Mouse (Mus musculus) midbrain, embryonic 13.5 days (tissue): Measurements from ENCODE around the gene Hist2h3c2. TPM values are rescaled to one million over a fixed set of nuclear protein-coding genes. Genes with fewer than 3 reads are reported as not detected.
"Not testable (repeated sequence)": the region's sequence is repeated elsewhere in the genome, so short reads cannot be mapped to it uniquely, and the experiment has no call there.

Experiments
- ATAC-seq: fragments of 200-750 bp; cut with Nextera tagmentation; 2 replicates; pipeline ENCODE4 v1.8.0; 2017; ENCODE audit warnings: mild to moderate bottlenecking, moderate TSS enrichment, moderate library complexity
- H3K27ac ChIP-seq: fragments of 300-500 bp; sonication (generic); 2 replicates; pipeline ENCODE4 v1.5.1; 2015; ENCODE audit warnings: inconsistent platforms, mild to moderate bottlenecking, moderate library complexity
- H3K27me3 ChIP-seq: fragments of 300-500 bp; sonication (generic); 2 replicates; pipeline ENCODE4 v1.6.1; 2015; ENCODE audit warnings: mild to moderate bottlenecking, inconsistent platforms
- H3K36me3 ChIP-seq: fragments of 300-500 bp; sonication (generic); 2 replicates; pipeline ENCODE4 v1.6.1; 2015; ENCODE audit warnings: mild to moderate bottlenecking, inconsistent platforms
- H3K4me1 ChIP-seq: fragments of 300-500 bp; sonication (generic); replicated peaks from 2 replicates; pipeline ENCODE4 v1.6.1; 2015; ENCODE audit warnings: inconsistent platforms
- H3K4me2 ChIP-seq: fragments of 300-500 bp; sonication (generic); replicated peaks from 2 replicates; pipeline ENCODE4 v1.6.1; 2015; ENCODE audit warnings: moderate library complexity, mild to moderate bottlenecking, inconsistent platforms
- H3K4me3 ChIP-seq: fragments of 300-500 bp; sonication (generic); replicated peaks from 2 replicates; pipeline ENCODE4 v1.5.1; 2015; ENCODE audit warnings: mild to moderate bottlenecking, inconsistent platforms
- H3K9ac ChIP-seq: fragments of 300-500 bp; sonication (generic); replicated peaks from 2 replicates; pipeline ENCODE4 v1.6.1; 2015; ENCODE audit warnings: mild to moderate bottlenecking, inconsistent platforms
- H3K9me3 ChIP-seq: fragments of 300-500 bp; sonication (generic); 2 replicates; pipeline ENCODE4 v1.6.1; 2016; ENCODE audit warnings: mild to moderate bottlenecking, inconsistent platforms
- WGBS: fragments of 180-500 bp; shearing (Covaris S2); methylation state at CpG from one replicate; pipeline ENCODE4 v1.1.7; 2015; 5-methylcytosine and 5-hydroxymethylcytosine counted together
- microRNA-seq: library from miRNA; unstranded; fragments of <30 nt; microRNA quantifications from one replicate; pipeline ENCODE4, GENCODE M21; 2016
- polyA plus RNA-seq: library from polyadenylated mRNA; unstranded; fragments of >200 nt; fragmentation: Nextera tagmentation; extraction: Ambion mirVana; gene quantifications from 2 replicates; pipeline ENCODE4 v1.2.1, GENCODE M21; 2015

The Hist2h3c2 gene
- polyA plus RNA-seq, 1 experiment from 2014 or later = 6.9 TPM

DNA sequence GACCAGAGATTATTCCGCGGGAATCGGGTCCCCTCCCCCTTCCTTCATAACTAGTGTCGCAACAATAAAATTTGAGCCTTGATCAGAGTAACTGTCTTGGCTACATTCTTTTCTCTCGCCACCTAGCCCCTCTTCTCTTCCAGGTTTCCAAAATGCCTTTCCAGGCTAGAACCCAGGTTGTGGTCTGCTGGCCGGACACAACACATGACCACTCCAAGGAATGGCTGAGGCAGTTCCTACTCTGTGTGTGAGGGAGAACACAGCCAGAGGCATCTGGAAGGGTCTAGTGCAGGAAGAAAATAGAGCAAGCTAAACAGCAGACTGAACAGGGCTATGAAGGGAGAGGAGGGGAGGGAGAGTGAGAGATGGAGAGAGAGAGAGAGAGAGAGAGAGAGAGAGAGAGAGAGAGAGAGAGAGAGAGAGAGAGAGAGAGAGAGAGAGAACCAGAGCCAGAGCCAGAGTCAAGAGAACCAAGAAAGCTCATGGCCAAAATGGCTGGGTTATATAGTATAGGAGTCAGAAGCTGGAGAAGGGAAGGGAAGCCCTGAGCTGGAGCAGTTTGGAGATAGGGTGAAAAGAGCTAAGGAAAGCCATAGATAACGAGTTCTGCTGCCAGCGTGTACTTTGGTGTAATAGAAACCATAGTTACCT lies 40.2 kb downstream of the Hist2h3c2 start:
- Histone ChIP-seq H3K4me2 (peak overlapping the region; percentile 93), H3K4me1 (peaks cover 17% of the 10 kb centered on the region), H3K36me3 (peaks cover 20% of the 10 kb centered on the region)
- not testable (repeated sequence) for ATAC-seq, H3K27me3 ChIP-seq, H3K27ac ChIP-seq, H3K9ac ChIP-seq, H3K9me3 ChIP-seq, H3K4me3 ChIP-seq
- 28% methylated on average over 8 of the region's 8 CpGs for WGBS

GRCm38 (mm10) chr3:96198181-96198580 lies 40.7 kb downstream of the Hist2h3c2 start:
- WGBS = 3% methylated on average over 6 of the region's 6 CpGs
- no peaks in the 10 kb centered on the region for H3K27me3 ChIP-seq
- ATAC-seq = peak; percentile 12; the same call in 1 of the 2 replicates
- no peaks in the 10 kb centered on the region; the same call in 1 of the 2 replicates for H3K9me3 ChIP-seq
- H3K9ac ChIP-seq = no peak overlapping the region; the same call in 1 of the 2 replicates
- H3K4me1 ChIP-seq = peaks cover 17% of the 10 kb centered on the region
- H3K27ac ChIP-seq = no peak overlapping the region
- H3K36me3 ChIP-seq = peaks cover 26% of the 10 kb centered on the region
- H3K4me2 ChIP-seq = peak overlapping the region; percentile 93
- H3K4me3 ChIP-seq = peak overlapping the region; percentile 71

GRCm38 (mm10) chr3:96197129-96197749 lies 41.7 kb downstream of the Hist2h3c2 start:
- H3K9ac ChIP-seq = peak overlapping the region; percentile 88
- WGBS = under 1% methylated on average over 50 of the region's 50 CpGs
- peaks cover 17% of the 10 kb centered on the region for H3K4me1 ChIP-seq
- peak overlapping the region; percentile 93 for H3K4me2 ChIP-seq
- H3K9me3 ChIP-seq = no peaks in the 10 kb centered on the region; the same call in 1 of the 2 replicates
- peak; percentile 97 for ATAC-seq
- H3K27ac ChIP-seq = peak overlapping the region; percentile 96
- peaks cover 34% of the 10 kb centered on the region for H3K36me3 ChIP-seq
- H3K4me3 ChIP-seq = peak overlapping the region; percentile 71
- H3K27me3 ChIP-seq = no peaks in the 10 kb centered on the region

GRCm38 (mm10) chr3:96196437-96197128 lies 42.3 kb downstream of the Hist2h3c2 start:
- Histone ChIP-seq H3K4me3 (peak overlapping the region; percentile 71), H3K27me3 (no peaks in the 10 kb centered on the region), H3K4me2 (peak overlapping the region; percentile 93), H3K9me3 (no peaks in the 10 kb centered on the region; the same call in 1 of the 2 replicates), H3K4me1 (peaks cover 17% of the 10 kb centered on the region), H3K9ac (peak overlapping the region; percentile 88), H3K36me3 (peaks cover 40% of the 10 kb centered on the region), H3K27ac (peak overlapping the region; percentile 96)
- peak; percentile 65 for ATAC-seq
- 19% methylated on average over 27 of the region's 27 CpGs for WGBS

- H3K27me3 ChIP-seq = no peaks in the 10 kb centered on the region
- H3K4me1 ChIP-seq = peaks cover 17% of the 10 kb centered on the region
- WGBS = 94% methylated on average over 11 of the region's 11 CpGs
- peak overlapping the region; percentile 93 for H3K4me2 ChIP-seq
- no peak overlapping the region for H3K27ac ChIP-seq
- no peaks in the 10 kb centered on the region; the same call in 1 of the 2 replicates for H3K9me3 ChIP-seq
- peak overlapping the region; percentile 71; the same call in 1 of the 2 replicates for H3K4me3 ChIP-seq
- H3K36me3 ChIP-seq = peaks cover 46% of the 10 kb centered on the region
- no peak for ATAC-seq
- H3K9ac ChIP-seq = no peak overlapping the region
Measured at GRCm38 (mm10) chr3:96195616-96196313, 43.2 kb downstream of the Hist2h3c2 start.

DNA sequence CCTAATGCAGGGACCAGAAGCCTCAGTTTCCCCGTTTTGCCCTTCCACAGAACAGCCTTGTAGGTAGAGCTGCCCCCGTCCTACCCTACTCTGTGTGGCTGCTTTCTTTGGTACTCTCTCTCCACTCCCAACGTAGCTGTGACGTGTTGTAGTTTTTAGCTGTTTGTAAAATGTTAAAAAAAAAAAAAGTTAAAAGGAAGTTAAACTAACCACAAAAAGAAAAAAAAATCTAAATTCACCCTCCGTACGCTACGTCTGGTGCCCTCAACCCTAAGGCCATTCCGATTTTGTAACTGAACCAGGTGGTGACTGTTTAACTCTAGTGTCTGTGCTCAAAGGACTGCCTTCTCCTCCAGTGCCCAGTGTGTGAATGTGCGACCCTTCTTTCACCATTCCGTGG lies 44.0 kb downstream of the Hist2h3c2 start:
- 90% methylated on average over 10 of the region's 10 CpGs for WGBS
- Histone ChIP-seq H3K4me2 (no peak overlapping the region), H3K27me3 (no peaks in the 10 kb centered on the region), H3K4me3 (no peak overlapping the region), H3K9me3 (no peaks in the 10 kb centered on the region; the same call in 1 of the 2 replicates), H3K4me1 (peaks cover 17% of the 10 kb centered on the region), H3K36me3 (peaks cover 54% of the 10 kb centered on the region), H3K9ac (no peak overlapping the region), H3K27ac (no peak overlapping the region; the same call in 1 of the 2 replicates)
- ATAC-seq = no peak

GRCm38 (mm10) chr3:96192977-96193376 lies 46.0 kb downstream of the Hist2h3c2 start:
- peaks cover 71% of the 10 kb centered on the region for H3K36me3 ChIP-seq
- H3K9ac ChIP-seq = no peak overlapping the region

More at GRCm38 (mm10) chr3:96192977-96193376, 46.0 kb downstream of the Hist2h3c2 start:
- no peak overlapping the region for H3K4me2 ChIP-seq
- no peak overlapping the region for H3K4me3 ChIP-seq
- H3K4me1 ChIP-seq = peaks cover 14% of the 10 kb centered on the region
- WGBS = 71% methylated on average over 12 of the region's 12 CpGs
- no peak overlapping the region for H3K27ac ChIP-seq
- ATAC-seq = no peak
- no peaks in the 10 kb centered on the region for H3K27me3 ChIP-seq
- no peaks in the 10 kb centered on the region; the same call in 1 of the 2 replicates for H3K9me3 ChIP-seq

Small RNA genes within 50 kb of the gene (microRNA-seq; reads per million reads assigned to microRNA genes)
- gene Gm44492 (not detected), gene Gm47311 (not detected), gene Gm47313 (not detected)

Other genes with a start within 250 kb of the Hist2h3c2 start
- 61.2 and 77.0 TPM in 2 replicates for gene Plekho1, start 243.1 kb downstream of the Hist2h3c2 start, polyA plus RNA-seq
- gene Vps45, start 180.7 kb downstream of the Hist2h3c2 start, polyA plus RNA-seq = 63.7 and 67.4 TPM in 2 replicates
- gene Otud7b, start 134.6 kb downstream of the Hist2h3c2 start, polyA plus RNA-seq = 10.2 and 11.4 TPM in 2 replicates
- gene Mtmr11, start 77.1 kb downstream of the Hist2h3c2 start, polyA plus RNA-seq = 9.1 and 12.2 TPM in 2 replicates
- gene Sf3b4, start 66.8 kb downstream of the Hist2h3c2 start, polyA plus RNA-seq = 152 and 154 TPM in 2 replicates
- 68.3 and 72.0 TPM in 2 replicates for gene Sv2a, start 58.0 kb downstream of the Hist2h3c2 start, polyA plus RNA-seq
- gene Bola1, start 19.4 kb downstream of the Hist2h3c2 start, polyA plus RNA-seq = 67.7 and 70.4 TPM in 2 replicates
- gene Hist2h2ab, start 19.3 kb downstream of the Hist2h3c2 start, polyA plus RNA-seq = 0.71 TPM in 1 of 2 replicates, not detected in the other
- 4.4 and 5.4 TPM in 2 replicates for gene Hist2h2ac, start 18.2 kb downstream of the Hist2h3c2 start, polyA plus RNA-seq
- 5.9 and 6.5 TPM in 2 replicates for gene Hist2h2be, start 18.0 kb downstream of the Hist2h3c2 start, polyA plus RNA-seq
- gene Hist2h2aa2, start 1.1 kb upstream of the Hist2h3c2 start, polyA plus RNA-seq = 75.5 and 102 TPM in 2 replicates
- gene Hist2h2aa1, start 6.4 kb upstream of the Hist2h3c2 start, polyA plus RNA-seq = 23.2 and 42.5 TPM in 2 replicates
- 0.34 TPM in 2 replicates for gene Hist2h3c1, start 7.6 kb upstream of the Hist2h3c2 start, polyA plus RNA-seq
- gene Hist2h4, start 24.2 kb upstream of the Hist2h3c2 start, polyA plus RNA-seq = 11.1 and 13.2 TPM in 2 replicates
- gene Hist2h3b, start 29.5 kb upstream of the Hist2h3c2 start, polyA plus RNA-seq = 47.8 and 48.8 TPM in 2 replicates
- gene Hist2h2bb, start 30.6 kb upstream of the Hist2h3c2 start, polyA plus RNA-seq = 9.1 TPM in 2 replicates
- gene Fcgr1, start 54.8 kb upstream of the Hist2h3c2 start, polyA plus RNA-seq = 1.2 and 1.9 TPM in 2 replicates
- not detected in 2 replicates for gene BC107364, start 213.2 kb upstream of the Hist2h3c2 start, polyA plus RNA-seq